Mouse (Mus musculus): ENCODE results near the gene Psmc4. TPM values are rescaled to one million over a fixed set of nuclear protein-coding genes. Genes with fewer than 3 reads are reported as not detected.

Psmc4 gene
- total and polyA plus RNA-seq, 3 experiments = 211 to 272 (median 258) TPM

- no peak for TF ChIP-seq RCOR1 (conservative IDR thresholded peaks at IDR 0.05; ENCODE audit: low read depth, low read length)
Measured at GRCm38 (mm10) chr7:28049476-28050409, at the start of gene Psmc4 (continued).

DNA sequence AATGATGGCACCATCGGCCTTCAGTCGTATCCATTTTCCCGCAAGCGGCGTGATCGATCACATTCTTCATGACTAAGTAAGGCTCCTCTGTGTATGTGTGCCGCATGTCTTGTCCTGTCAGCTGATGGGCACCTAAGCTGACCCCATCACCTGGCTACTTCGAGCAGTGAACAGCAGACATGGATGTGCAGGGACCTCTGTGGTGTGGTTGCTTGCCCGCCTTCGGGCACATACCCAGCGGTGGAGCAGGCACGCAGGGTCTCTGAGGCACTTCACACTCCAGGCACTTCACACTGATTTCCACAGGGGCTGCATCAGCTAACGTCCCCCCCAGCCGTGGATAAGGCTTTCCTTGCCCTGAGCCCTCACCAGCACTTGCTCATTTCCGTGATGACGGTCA lies 49.2 kb upstream of the Psmc4 start:
- DNase-seq (ENCODE audit: extremely low read depth) = no peak
- Histone ChIP-seq H3K4me3 (replicated peaks in 1 of 3; ENCODE audit: low read depth in 2 of 3, low read length in 2 of 3, poor library complexity in 1 of 3) (no peak overlapping the region), H3K4me1 (ENCODE audit: control insufficient read depth in 1 of 2, insufficient read depth in 2 of 2) (no peaks in the 10 kb centered on the region), H3K79me2 (replicated peaks; ENCODE audit: control insufficient read depth, extremely low read depth, insufficient read depth, poor library complexity, severe bottlenecking) (no peaks in the 10 kb centered on the region), H3K27me3 (replicated peaks) (peaks cover 20% of the 10 kb centered on the region), H3K9me3 (replicated peaks; ENCODE audit: low read length) (peaks cover 8% of the 10 kb centered on the region), H3K4me2 (ENCODE audit: insufficient read depth, low read depth, poor library complexity, severe bottlenecking) (no peak overlapping the region), H3K9ac (ENCODE audit: insufficient read depth, low read depth) (no peak overlapping the region), H3K36me3 (replicated peaks in 1 of 2; ENCODE audit: control insufficient read depth in 1 of 2, insufficient read depth in 1 of 2, low read length in 1 of 2) (no peaks in the 10 kb centered on the region), H3K27ac (ENCODE audit: insufficient read depth, low read depth) (no peak overlapping the region)
- in situ Hi-C loops (cut with MboI; ENCODE audit: low pct_ligation_motif_present, low pct_unique_long_range_greater_than_20kb, low sequenced_read_pairs) (no loop called here), dilution Hi-C loops (cut with MboI; ENCODE audit: extremely low pct_ligation_motif_present, extremely low pct_unique_long_range_greater_than_20kb, low sequenced_read_pairs) (no loop called here)
- TF ChIP-seq RCOR1 (conservative IDR thresholded peaks at IDR 0.05; ENCODE audit: low read depth, low read length) (no peak), CHD2 (IDR thresholded peaks at IDR 0.05; ENCODE audit: low read length) (no peak)

DNA sequence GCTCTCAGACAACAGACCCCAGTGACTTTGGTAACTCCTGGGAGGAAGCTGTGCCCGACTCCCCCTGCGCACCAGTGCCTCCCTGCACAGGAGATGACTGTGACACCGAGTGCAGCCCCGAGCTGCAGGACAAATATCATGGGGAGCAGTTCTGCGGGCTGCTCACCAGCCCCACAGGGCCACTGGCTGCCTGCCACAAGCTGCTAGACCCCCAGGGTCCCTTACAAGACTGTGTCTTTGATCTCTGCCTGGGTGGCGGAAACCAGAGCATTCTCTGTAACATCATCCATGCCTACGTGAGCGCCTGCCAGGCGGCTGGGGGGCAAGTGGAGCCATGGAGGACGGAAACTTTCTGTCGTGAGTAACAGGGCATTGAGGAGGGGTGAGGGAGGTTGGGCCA lies 43.6 kb upstream of the Psmc4 start:
- in situ Hi-C loops (cut with MboI; ENCODE audit: low pct_ligation_motif_present, low pct_unique_long_range_greater_than_20kb, low sequenced_read_pairs) = no loop called here

GRCm38 (mm10) chr7:28086236-28086635 lies 36.3 kb upstream of the Psmc4 start:
- DNase-seq (ENCODE audit: extremely low read depth) = no peak
- Histone ChIP-seq H3K9me3 (replicated peaks; ENCODE audit: low read length) (peaks cover 3% of the 10 kb centered on the region), H3K27ac (ENCODE audit: insufficient read depth, low read depth) (no peak overlapping the region), H3K4me1 (ENCODE audit: control insufficient read depth in 1 of 2, insufficient read depth in 2 of 2) (no peaks in the 10 kb centered on the region), H3K36me3 (replicated peaks in 1 of 2; ENCODE audit: control insufficient read depth in 1 of 2, insufficient read depth in 1 of 2, low read length in 1 of 2) (no peaks in the 10 kb centered on the region), H3K79me2 (replicated peaks; ENCODE audit: control insufficient read depth, extremely low read depth, insufficient read depth, poor library complexity, severe bottlenecking) (no peaks in the 10 kb centered on the region), H3K9ac (ENCODE audit: insufficient read depth, low read depth) (no peak overlapping the region), H3K4me3 (replicated peaks in 1 of 3; ENCODE audit: low read depth in 2 of 3, low read length in 2 of 3, poor library complexity in 1 of 3) (no peak overlapping the region), H3K4me2 (ENCODE audit: insufficient read depth, low read depth, poor library complexity, severe bottlenecking) (no peak overlapping the region), H3K27me3 (replicated peaks) (peaks cover 71% of the 10 kb centered on the region)
- in situ Hi-C loops (cut with MboI; ENCODE audit: low pct_ligation_motif_present, low pct_unique_long_range_greater_than_20kb, low sequenced_read_pairs) = no loop called here
- dilution Hi-C loops (cut with MboI; ENCODE audit: extremely low pct_ligation_motif_present, extremely low pct_unique_long_range_greater_than_20kb, low sequenced_read_pairs) = no loop called here
- no peak for TF ChIP-seq JUN (IDR thresholded peaks at IDR 0.05; ENCODE audit: insufficient read depth, low read depth, low read length)
- no peak for TF ChIP-seq PAX5 (IDR thresholded peaks at IDR 0.05; ENCODE audit: low read length)
- no peak for TF ChIP-seq ZNF384 (IDR thresholded peaks at IDR 0.05; ENCODE audit: low read depth, low read length)
- TF ChIP-seq POLR2A (IDR thresholded peaks at IDR 0.05; ENCODE audit: low read depth, low read length) = no peak
- TF ChIP-seq USF1 (IDR thresholded peaks at IDR 0.05; ENCODE audit: low read depth, low read length) = no peak
- no peak for TF ChIP-seq IRF4 (IDR thresholded peaks at IDR 0.05; ENCODE audit: low read depth, low read length)
- TF ChIP-seq RCOR1 (conservative IDR thresholded peaks at IDR 0.05; ENCODE audit: low read depth, low read length) = no peak
- TF ChIP-seq ELF1 (IDR thresholded peaks at IDR 0.05; ENCODE audit: low read depth, low read length) = no peak
- no peak for TF ChIP-seq POLR2AphosphoS2 (IDR thresholded peaks at IDR 0.05; ENCODE audit: low read depth, low read length)
- no peak for TF ChIP-seq NELFE (IDR thresholded peaks at IDR 0.05; ENCODE audit: low read depth, low read length)
- no peak for TF ChIP-seq ZC3H11A (IDR thresholded peaks at IDR 0.05; ENCODE audit: low read depth, low read length)
- TF ChIP-seq GABPA (IDR thresholded peaks at IDR 0.05; ENCODE audit: insufficient replicate concordance, low read depth, low read length) = no peak
- TF ChIP-seq MAX (IDR thresholded peaks at IDR 0.05; ENCODE audit: low read length) = no peak
- no peak for TF ChIP-seq SMC3 (IDR thresholded peaks at IDR 0.05; ENCODE audit: low read depth, low read length)
- no peak for TF ChIP-seq MXI1 (IDR thresholded peaks at IDR 0.05; ENCODE audit: low read depth, low read length)
- no peak for TF ChIP-seq TCF12 (IDR thresholded peaks at IDR 0.05; ENCODE audit: low read depth, low read length)
- no peak for TF ChIP-seq CHD2 (IDR thresholded peaks at IDR 0.05; ENCODE audit: low read length)

More for the DNA sequence above, 43.6 kb upstream of the Psmc4 start:
- dilution Hi-C loops (cut with MboI; ENCODE audit: extremely low pct_ligation_motif_present, extremely low pct_unique_long_range_greater_than_20kb, low sequenced_read_pairs) = no loop called here
- H3K9ac ChIP-seq (ENCODE audit: insufficient read depth, low read depth) = no peak overlapping the region
- H3K27ac ChIP-seq (ENCODE audit: insufficient read depth, low read depth) = no peak overlapping the region
- no peaks in the 10 kb centered on the region for H3K9me3 ChIP-seq (replicated peaks; ENCODE audit: low read length)
- H3K4me3 ChIP-seq (replicated peaks in 1 of 3; ENCODE audit: low read depth in 2 of 3, low read length in 2 of 3, poor library complexity in 1 of 3) = no peak overlapping the region
- H3K79me2 ChIP-seq (replicated peaks; ENCODE audit: control insufficient read depth, extremely low read depth, insufficient read depth, poor library complexity, severe bottlenecking) = no peaks in the 10 kb centered on the region
- no peak for DNase-seq (ENCODE audit: extremely low read depth)
- H3K4me1 ChIP-seq (ENCODE audit: control insufficient read depth in 1 of 2, insufficient read depth in 2 of 2) = no peaks in the 10 kb centered on the region
- no peak overlapping the region for H3K4me2 ChIP-seq (ENCODE audit: insufficient read depth, low read depth, poor library complexity, severe bottlenecking)
- H3K27me3 ChIP-seq (replicated peaks) = peaks cover 51% of the 10 kb centered on the region
- no peak for TF ChIP-seq ETS1 (conservative IDR thresholded peaks at IDR 0.05; ENCODE audit: low read depth, low read length)
- no peak for TF ChIP-seq ZKSCAN1 (IDR thresholded peaks at IDR 0.05; ENCODE audit: borderline replicate concordance, low read depth, low read length)
- H3K36me3 ChIP-seq (replicated peaks in 1 of 2; ENCODE audit: control insufficient read depth in 1 of 2, insufficient read depth in 1 of 2, low read length in 1 of 2) = no peaks in the 10 kb centered on the region
